Mouse (Mus musculus): ENCODE results near the gene Prr30. TPM values are rescaled to one million over a fixed set of nuclear protein-coding genes. Genes with fewer than 3 reads are reported as not detected.
"Not testable (repeated sequence)": the region's sequence is repeated elsewhere in the genome, so short reads cannot be mapped to it uniquely, and the experiment has no call there.

The Prr30 gene
- not detected in 2 replicates for total RNA-seq (2014; rRNA removed)
- polyA plus RNA-seq (2015; fragmentation: Nextera tagmentation; extraction: Ambion mirVana): not detected in 2 replicates

GRCm38 (mm10) chr14:101200230-101200629 is at the start of gene Prr30:
Gene Prr30, minus strand, starts transcription at chr14:101200330.
- no peak for ATAC-seq
- H3K4me3 ChIP-seq (ENCODE audit: low read length): no peak within 1 kb of the TSS

GRCm38 (mm10) chr14:101246793-101247192 is 46.7 kb upstream of the Prr30 start:
- DNase-seq (ENCODE audit: low spot score): no peak
- Histone ChIP-seq H3K27ac (no peak overlapping the region), H3K36me3 (ENCODE audit: insufficient read depth, low read length) (no peaks in the 10 kb centered on the region), H3K4me3 (ENCODE audit: low read length) (no peak overlapping the region), H3K27me3 (ENCODE audit: insufficient read depth, low read length) (no peaks in the 10 kb centered on the region), H3K9ac (replicated peaks; ENCODE audit: low read length) (no peak overlapping the region), H3K4me1 (ENCODE audit: insufficient read depth, low read length) (no peaks in the 10 kb centered on the region), H3K9me3 (ENCODE audit: low read length) (no peaks in the 10 kb centered on the region), H3K4me2 (ENCODE audit: low read depth, low read length) (no peak overlapping the region)
- WGBS: 75% methylated on average over 3 of the region's 3 CpGs
- TF ChIP-seq CTCF (IDR thresholded peaks at IDR 0.05; ENCODE audit: low read depth): no peak
- no peak for ATAC-seq

More at GRCm38 (mm10) chr14:101200230-101200629, at the start of gene Prr30:
- Histone ChIP-seq H3K27ac (no peak within 1 kb of the TSS), H3K4me2 (ENCODE audit: low read depth, low read length) (no peak within 1 kb of the TSS), H3K9me3 (ENCODE audit: low read length) (no peaks in the 10 kb centered on the region), H3K27me3 (ENCODE audit: insufficient read depth, low read length) (no peaks in the 10 kb centered on the region), H3K4me1 (ENCODE audit: insufficient read depth, low read length) (no peaks in the 10 kb centered on the region), H3K36me3 (ENCODE audit: insufficient read depth, low read length) (no peaks in the 10 kb centered on the region), H3K9ac (replicated peaks; ENCODE audit: low read length) (no peak within 1 kb of the TSS)
- 77% methylated on average over 4 of the region's 4 CpGs for WGBS
- TF ChIP-seq CTCF (IDR thresholded peaks at IDR 0.05; ENCODE audit: low read depth): no peak
- DNase-seq (ENCODE audit: low spot score): no peak

GRCm38 (mm10) chr14:101245706-101246105 is 45.6 kb upstream of the Prr30 start:
- Histone ChIP-seq H3K4me3 (ENCODE audit: low read length) (no peak overlapping the region), H3K27me3 (ENCODE audit: insufficient read depth, low read length) (no peaks in the 10 kb centered on the region), H3K4me1 (ENCODE audit: insufficient read depth, low read length) (no peaks in the 10 kb centered on the region), H3K36me3 (ENCODE audit: insufficient read depth, low read length) (no peaks in the 10 kb centered on the region), H3K9me3 (ENCODE audit: low read length) (0 out of 2 replicates have a peak, but pooled peaks cover 2% of the 10 kb centered on the region), H3K27ac (no peak overlapping the region), H3K9ac (replicated peaks; ENCODE audit: low read length) (no peak overlapping the region), H3K4me2 (ENCODE audit: low read depth, low read length) (no peak overlapping the region)
- TF ChIP-seq CTCF (IDR thresholded peaks at IDR 0.05; ENCODE audit: low read depth): no peak
- WGBS: 38% methylated on average over 7 of the region's 7 CpGs
- DNase-seq (ENCODE audit: low spot score) (peak; percentile 52), ATAC-seq (no peak)

- ATAC-seq; H3K27me3 ChIP-seq (ENCODE audit: insufficient read depth, low read length); H3K36me3 ChIP-seq (ENCODE audit: insufficient read depth, low read length); H3K27ac ChIP-seq; H3K4me1 ChIP-seq (ENCODE audit: insufficient read depth, low read length); H3K4me2 ChIP-seq (ENCODE audit: low read depth, low read length); H3K9ac ChIP-seq (replicated peaks; ENCODE audit: low read length); H3K9me3 ChIP-seq (ENCODE audit: low read length); DNase-seq (ENCODE audit: low spot score); H3K4me3 ChIP-seq (ENCODE audit: low read length): not testable (repeated sequence)
- 46% methylated on average over 3 of the region's 3 CpGs for WGBS
These were observed 44.3 kb upstream of the Prr30 start for GRCm38 (mm10) chr14:101244441-101244840.

GRCm38 (mm10) chr14:101237965-101238364 is 37.8 kb upstream of the Prr30 start:
- Histone ChIP-seq H3K27ac (no peak overlapping the region), H3K4me3 (ENCODE audit: low read length) (no peak overlapping the region), H3K9me3 (ENCODE audit: low read length) (0 out of 2 replicates have a peak, but pooled peaks cover 3% of the 10 kb centered on the region), H3K36me3 (ENCODE audit: insufficient read depth, low read length) (no peaks in the 10 kb centered on the region), H3K4me1 (ENCODE audit: insufficient read depth, low read length) (no peaks in the 10 kb centered on the region), H3K9ac (replicated peaks; ENCODE audit: low read length) (no peak overlapping the region), H3K4me2 (ENCODE audit: low read depth, low read length) (no peak overlapping the region), H3K27me3 (ENCODE audit: insufficient read depth, low read length) (no peaks in the 10 kb centered on the region)
- ATAC-seq (no peak), DNase-seq (ENCODE audit: low spot score) (no peak)
- TF ChIP-seq CTCF (IDR thresholded peaks at IDR 0.05; ENCODE audit: low read depth): no peak
- 87% methylated on average over 1 of the region's 1 CpGs for WGBS

- ATAC-seq (0 out of 2 replicates have a peak, but pooled peaks have one; percentile 15), DNase-seq (ENCODE audit: low spot score) (peak; percentile 34)
- no peak for TF ChIP-seq CTCF (IDR thresholded peaks at IDR 0.05; ENCODE audit: low read depth)
- H3K36me3 ChIP-seq (ENCODE audit: insufficient read depth, low read length): no peaks in the 10 kb centered on the region
- no peak overlapping the region for H3K27ac ChIP-seq
- WGBS: 14% methylated on average over 4 of the region's 4 CpGs
- H3K4me3 ChIP-seq (ENCODE audit: low read length): no peak overlapping the region
- no peaks in the 10 kb centered on the region for H3K9me3 ChIP-seq (ENCODE audit: low read length)
- H3K27me3 ChIP-seq (ENCODE audit: insufficient read depth, low read length): no peaks in the 10 kb centered on the region
- H3K4me1 ChIP-seq (ENCODE audit: insufficient read depth, low read length): no peaks in the 10 kb centered on the region
- no peak overlapping the region for H3K4me2 ChIP-seq (ENCODE audit: low read depth, low read length)
- no peak overlapping the region for H3K9ac ChIP-seq (replicated peaks; ENCODE audit: low read length)
These were observed 28.9 kb upstream of the Prr30 start for GRCm38 (mm10) chr14:101229068-101229467.

- no peak for ATAC-seq
- no peaks in the 10 kb centered on the region for H3K9me3 ChIP-seq (ENCODE audit: low read length)
- H3K36me3 ChIP-seq (ENCODE audit: insufficient read depth, low read length): no peaks in the 10 kb centered on the region
- no peak for TF ChIP-seq CTCF (IDR thresholded peaks at IDR 0.05; ENCODE audit: low read depth)
- DNase-seq (ENCODE audit: low spot score): no peak
- no peak overlapping the region for H3K27ac ChIP-seq
- no peak overlapping the region for H3K4me3 ChIP-seq (ENCODE audit: low read length)
- no peaks in the 10 kb centered on the region for H3K4me1 ChIP-seq (ENCODE audit: insufficient read depth, low read length)
- H3K4me2 ChIP-seq (ENCODE audit: low read depth, low read length): no peak overlapping the region
- WGBS: 84% methylated on average over 8 of the region's 8 CpGs
- H3K9ac ChIP-seq (replicated peaks; ENCODE audit: low read length): no peak overlapping the region
- H3K27me3 ChIP-seq (ENCODE audit: insufficient read depth, low read length): no peaks in the 10 kb centered on the region
These were observed 22.2 kb upstream of the Prr30 start for GRCm38 (mm10) chr14:101222319-101222718.
